Mouse (Mus musculus) kidney, adult 18-20 months (tissue): ENCODE measurements at regions not wholly inside any gene's neighbourhood (a gene's known extent, or its start where the extent isn't known, plus 50 kb on each side); places are given as distances from the start of the nearest gene placed in this dataset.
"Not testable (repeated sequence)": the region's sequence is repeated elsewhere in the genome, so short reads cannot be mapped to it uniquely, and the experiment has no call there.

Experiments
- DNase-seq: peaks from one replicate; pipeline ENCODE4 v3.0.0; 2021

- no peak for DNase-seq
Measured at GRCm38 (mm10) chr13:25678221-25678735, 408.0 kb upstream of the Nrsn1 start.

- no peak for DNase-seq
Measured at GRCm38 (mm10) chr13:25675208-25675607, 404.9 kb upstream of the Nrsn1 start.

GRCm38 (mm10) chr13:25666022-25666421 is 395.7 kb upstream of the Nrsn1 start:
- DNase-seq = no peak

- DNase-seq = no peak
Measured at GRCm38 (mm10) chr13:25664963-25665606, 394.8 kb upstream of the Nrsn1 start.

- no peak for DNase-seq
Measured at GRCm38 (mm10) chr13:25648430-25648786, 378.1 kb upstream of the Nrsn1 start.

GRCm38 (mm10) chr13:25647711-25648429 is 377.6 kb upstream of the Nrsn1 start:
- DNase-seq = no peak

GRCm38 (mm10) chr13:25639522-25640291 is 369.4 kb upstream of the Nrsn1 start:
- DNase-seq = peak; percentile 27

- peak; percentile 23 for DNase-seq
Measured at GRCm38 (mm10) chr13:25629466-25629865, 359.2 kb upstream of the Nrsn1 start.

GRCm38 (mm10) chr13:25617578-25617977 is 347.3 kb upstream of the Nrsn1 start:
- no peak for DNase-seq

- no peak for DNase-seq
Measured at GRCm38 (mm10) chr13:25611986-25612385, 341.7 kb upstream of the Nrsn1 start.

- DNase-seq = no peak
Measured at GRCm38 (mm10) chr13:25609641-25610040, 339.3 kb upstream of the Nrsn1 start.

GRCm38 (mm10) chr13:25609241-25609640 is 338.9 kb upstream of the Nrsn1 start:
- DNase-seq = no peak

- DNase-seq = not testable (repeated sequence)
Measured at GRCm38 (mm10) chr13:25601351-25601750, 331.0 kb upstream of the Nrsn1 start.

GRCm38 (mm10) chr13:25594629-25595028 is 324.3 kb upstream of the Nrsn1 start:
- no peak for DNase-seq

GRCm38 (mm10) chr13:25570641-25571040 is 300.3 kb upstream of the Nrsn1 start:
- DNase-seq = no peak

- peak; percentile 35 for DNase-seq
Measured at GRCm38 (mm10) chr13:25562746-25563145, 292.4 kb upstream of the Nrsn1 start.

GRCm38 (mm10) chr13:25560339-25560738 is 290.0 kb upstream of the Nrsn1 start:
- no peak for DNase-seq

GRCm38 (mm10) chr13:25554962-25555361 is 284.7 kb upstream of the Nrsn1 start:
- no peak for DNase-seq

GRCm38 (mm10) chr13:25548551-25548950 is 278.2 kb upstream of the Nrsn1 start:
- DNase-seq = no peak

- DNase-seq = no peak
Measured at GRCm38 (mm10) chr13:25547150-25548145, 277.1 kb upstream of the Nrsn1 start.

- no peak for DNase-seq
Measured at GRCm38 (mm10) chr13:25524094-25524493, 253.8 kb upstream of the Nrsn1 start.

- no peak for DNase-seq
Measured at GRCm38 (mm10) chr13:25507355-25507754, 237.1 kb upstream of the Nrsn1 start.
